Mouse (Mus musculus) left cerebral cortex, postnatal 14 days (tissue): ENCODE measurements around the gene Acap2. TPM values are rescaled to one million over a fixed set of nuclear protein-coding genes. Genes with fewer than 3 reads are reported as not detected.

Experiments
- DNase-seq, 2 experiments: peaks; one replicate each; pipeline ENCODE4 v3.0.0; 2021 to 2022; ENCODE audit warnings: low spot score in 2 of 2, mixed read lengths in 1 of 2
- intact Hi-C: fragments of 180-260 bp; cut with DNase I; formaldehyde crosslinking; loops from one replicate; pipeline ENCODE4 v1.15.1; 2025
- total RNA-seq, 2 experiments: library from RNA; stranded (reverse); gene quantifications; 2 replicates each; pipeline ENCODE4 v1.2.3; 2021

The Acap2 gene
- total RNA-seq, 2 experiments from 2014 or later, result 90.5 to 99.9 TPM

DNA sequence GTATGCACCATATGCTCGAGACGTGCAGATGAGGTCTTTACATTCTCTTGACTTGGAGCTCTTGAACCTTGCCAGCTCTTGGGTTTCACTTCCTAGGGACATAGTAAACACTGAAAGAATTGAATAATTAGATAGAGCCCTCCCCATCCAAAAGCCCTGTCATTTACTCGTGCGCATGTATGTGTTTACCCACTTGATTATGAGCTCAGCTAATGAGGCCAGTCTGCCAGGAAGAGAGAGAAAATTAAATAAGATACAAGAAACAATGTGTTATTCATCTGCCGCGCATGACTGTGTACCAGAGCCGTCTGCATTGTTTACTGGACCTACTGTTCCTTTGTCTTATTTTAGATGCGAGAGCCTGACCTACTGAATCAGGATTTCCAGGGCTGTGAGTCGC lies 10.5 kb upstream of the Acap2 start:
- intact Hi-C loops, result no loop called here
- DNase-seq, result no peak

DNA sequence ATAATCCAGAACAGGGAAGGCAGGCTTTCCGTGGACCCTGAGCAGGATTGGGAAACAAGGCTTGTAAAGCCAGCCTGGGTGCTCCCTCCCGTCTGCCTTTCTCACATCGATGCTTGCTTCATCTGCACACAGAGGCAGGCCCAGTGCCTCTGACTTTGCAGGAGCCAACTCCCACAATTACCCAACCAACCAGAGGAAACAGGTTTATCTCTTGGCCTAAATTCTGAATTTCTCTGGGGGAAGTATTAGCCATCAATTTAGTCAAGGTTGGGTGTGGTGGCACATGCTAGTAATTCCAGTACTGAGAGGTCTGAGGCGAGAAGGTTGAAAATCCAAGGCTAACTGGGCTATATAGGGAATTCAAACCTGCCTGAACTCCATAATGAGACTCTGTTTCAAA lies 9.4 kb upstream of the Acap2 start:
- intact Hi-C loops, result no loop called here
- no peak for DNase-seq

- intact Hi-C loops, result no loop called here
- DNase-seq, result no peak
Observed at GRCm38 (mm10) chr16:31209911-31210310, 8.9 kb upstream of the Acap2 start.

- no peak for DNase-seq
- intact Hi-C loops, result no loop called here
Observed at GRCm38 (mm10) chr16:31205726-31206125, 4.7 kb upstream of the Acap2 start.

GRCm38 (mm10) chr16:31205187-31205586 lies 4.1 kb upstream of the Acap2 start:
- intact Hi-C loops, result no loop called here
- DNase-seq, result no peak

GRCm38 (mm10) chr16:31204216-31204615 lies 3.2 kb upstream of the Acap2 start:
- intact Hi-C loops, result loop anchor here (5.0 kb wide), 2 partner anchors 38 to 68 kb away; no protein-coding TSS in a partner anchor
- peak; percentile 32 to 85 for DNase-seq

DNA sequence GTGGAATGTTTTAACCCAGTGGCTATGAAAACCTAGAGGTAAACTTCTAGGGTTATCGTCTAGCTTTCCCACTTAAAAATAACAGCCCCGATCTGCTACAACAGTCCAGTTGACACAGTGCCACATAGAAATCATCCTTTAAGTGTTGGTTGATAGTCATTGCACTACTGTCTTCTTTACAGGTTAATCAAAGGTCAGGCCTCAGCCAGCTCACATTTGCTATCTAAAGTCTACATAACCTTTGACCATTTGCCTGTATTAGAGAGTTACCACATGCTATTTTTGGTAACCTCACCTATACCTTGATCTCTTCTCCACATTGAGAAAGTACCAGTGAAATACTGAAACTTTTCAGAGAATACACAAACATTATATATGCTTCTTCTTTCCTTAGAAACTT lies 659 bp upstream of the Acap2 start:
- intact Hi-C loops, result loop anchor here (5.0 kb wide), 2 partner anchors 41 to 71 kb away; no protein-coding TSS in a partner anchor
- no peak for DNase-seq

GRCm38 (mm10) chr16:31199926-31200789 lies 887 bp downstream of the Acap2 start:
- DNase-seq, result peak; percentile 69 to 71
- intact Hi-C loops, result loop anchor here (5.0 kb wide), 2 partner anchors 42 to 72 kb away; no protein-coding TSS in a partner anchor

DNA sequence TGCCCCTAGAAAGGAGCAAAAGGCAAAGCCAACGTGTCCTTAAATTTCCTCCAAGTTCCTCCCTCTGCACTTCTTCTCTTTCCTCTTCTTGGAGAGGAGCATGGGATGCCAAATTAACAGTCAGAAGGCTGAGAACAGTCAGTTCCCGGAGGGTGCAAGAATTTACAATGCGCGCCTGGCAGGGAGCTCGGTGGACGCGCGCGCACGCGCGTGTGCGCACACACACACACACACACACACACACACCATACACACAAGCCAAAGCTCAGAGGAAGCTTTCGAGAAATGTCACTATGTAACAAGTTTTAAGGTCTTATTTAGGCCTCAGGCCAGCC lies 1.5 kb downstream of the Acap2 start:
- peak; percentile 52 to 69 for DNase-seq
- intact Hi-C loops, result no loop called here

- no peak for DNase-seq
- intact Hi-C loops, result no loop called here
Observed at GRCm38 (mm10) chr16:31196971-31197370, 4.1 kb downstream of the Acap2 start.

- intact Hi-C loops, result no loop called here
- no peak for DNase-seq
Observed at GRCm38 (mm10) chr16:31192526-31192925, 8.5 kb downstream of the Acap2 start.

GRCm38 (mm10) chr16:31191818-31192217 lies 9.2 kb downstream of the Acap2 start:
- DNase-seq, result no peak
- intact Hi-C loops, result no loop called here

GRCm38 (mm10) chr16:31190426-31190825 lies 10.6 kb downstream of the Acap2 start:
- intact Hi-C loops, result no loop called here
- no peak for DNase-seq

DNA sequence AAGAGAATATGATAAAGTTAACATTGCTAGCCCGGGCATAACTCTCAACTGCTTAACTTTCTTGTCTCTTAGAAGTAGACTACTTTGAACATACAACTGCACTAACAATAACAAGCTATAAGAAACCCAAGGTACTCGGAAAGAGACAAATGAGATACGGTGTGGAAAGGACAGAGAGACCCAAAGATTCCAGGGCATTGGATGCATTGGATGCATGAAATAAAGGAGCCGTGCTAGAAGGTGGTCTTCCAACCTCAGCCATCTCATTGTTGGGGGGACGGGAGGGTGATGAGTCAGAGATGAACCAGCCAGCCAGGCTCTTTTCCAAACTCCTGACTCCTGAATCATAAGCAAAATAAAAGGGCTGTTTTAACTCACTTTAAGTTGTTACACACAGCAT lies 11.8 kb downstream of the Acap2 start:
- DNase-seq, result no peak
- intact Hi-C loops, result no loop called here

DNA sequence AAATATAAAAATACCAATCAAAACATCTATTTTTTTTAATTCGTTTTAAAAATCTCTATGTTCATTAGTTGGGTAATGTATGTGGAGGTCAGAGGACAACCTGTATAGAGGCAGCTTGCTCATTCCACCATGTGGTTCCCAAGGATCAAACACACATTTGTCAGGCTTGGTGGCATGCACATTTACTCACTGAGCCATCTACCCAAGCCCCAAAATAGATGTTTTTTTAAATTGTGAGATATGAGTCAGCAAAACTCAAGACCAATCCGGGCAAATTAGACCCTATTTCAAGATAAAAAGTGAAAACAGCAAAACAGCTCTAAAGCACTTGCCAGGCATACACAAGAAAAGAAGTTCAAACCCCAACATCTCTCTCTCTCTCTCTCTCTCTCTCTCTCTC lies 12.2 kb downstream of the Acap2 start:
- intact Hi-C loops, result no loop called here
- DNase-seq, result no peak

- intact Hi-C loops, result no loop called here
Observed at GRCm38 (mm10) chr16:31188270-31188669, 12.8 kb downstream of the Acap2 start.

DNA sequence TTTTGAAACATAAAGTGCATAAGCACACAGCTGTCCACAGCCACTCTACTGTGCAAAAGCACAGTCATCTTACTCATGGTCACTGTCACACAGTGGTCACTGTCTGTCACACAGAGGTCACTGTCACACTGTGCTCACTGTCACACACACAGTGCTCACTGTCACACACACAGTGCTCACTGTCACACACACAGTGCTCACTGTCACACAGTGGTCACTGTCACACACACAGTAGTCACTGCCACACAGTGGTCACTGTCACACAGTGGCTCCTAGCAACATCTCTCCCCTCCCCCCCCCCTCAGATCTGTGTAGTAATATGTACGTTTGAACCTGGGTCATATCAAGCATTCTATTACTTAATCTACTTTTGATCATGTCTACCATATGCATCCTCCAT lies 13.9 kb downstream of the Acap2 start:
- intact Hi-C loops, result no loop called here
- DNase-seq, result no peak

More at GRCm38 (mm10) chr16:31188270-31188669, 12.8 kb downstream of the Acap2 start:
- DNase-seq, result no peak

- intact Hi-C loops, result no loop called here
- DNase-seq, result no peak
Observed at GRCm38 (mm10) chr16:31185757-31186156, 15.3 kb downstream of the Acap2 start.

DNA sequence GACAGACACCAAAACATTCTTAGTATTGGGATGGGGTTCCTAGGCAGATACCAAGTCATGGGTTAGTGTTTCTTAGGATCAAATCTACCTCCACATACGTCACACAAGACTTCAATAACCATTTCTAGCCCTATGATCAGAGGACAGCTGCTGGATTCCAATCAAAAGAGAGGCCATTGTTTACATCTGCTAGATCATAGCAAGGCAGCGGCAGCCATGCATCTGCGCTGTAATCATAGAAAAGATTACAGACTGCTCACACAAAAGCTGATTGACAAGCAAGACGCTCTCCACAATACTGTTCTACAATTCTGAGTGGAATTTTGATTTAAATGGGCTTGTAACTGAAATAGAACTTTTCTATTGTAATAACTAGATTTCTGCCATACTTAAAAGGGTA lies 16.3 kb downstream of the Acap2 start:
- intact Hi-C loops, result no loop called here
- no peak for DNase-seq

- intact Hi-C loops, result no loop called here
- no peak for DNase-seq
Observed at GRCm38 (mm10) chr16:31182576-31182975, 18.5 kb downstream of the Acap2 start.

- DNase-seq, result no peak
- intact Hi-C loops, result no loop called here
Observed at GRCm38 (mm10) chr16:31180843-31181242, 20.2 kb downstream of the Acap2 start.
